Mouse (Mus musculus) Muller cell, postnatal 12 days (primary cell): ENCODE measurements around the gene Dock11.

Experiments
- DNase-seq: peaks from one replicate; pipeline ENCODE4 v3.0.0-alpha.2; 2015; ENCODE audit errors: inconsistent ontology term

Dock11 gene

GRCm38 (mm10) chrX:35888087-35888895 is at the start of gene Dock11:
TSS of gene Dock11 (plus strand) at chrX:35888832.
- peak; percentile 75 for DNase-seq

- DNase-seq: no peak
These were observed 8.9 kb upstream of the Dock11 start for GRCm38 (mm10) chrX:35879703-35880102.

- peak; percentile 29 for DNase-seq
These were observed 540 bp downstream of the Dock11 start for GRCm38 (mm10) chrX:35888945-35889799.

GRCm38 (mm10) chrX:35889800-35890106 is 1.1 kb downstream of the Dock11 start:
- DNase-seq: no peak

GRCm38 (mm10) chrX:35891534-35892125 is 3.0 kb downstream of the Dock11 start:
- DNase-seq: no peak

GRCm38 (mm10) chrX:35892377-35892776 is 3.7 kb downstream of the Dock11 start:
- DNase-seq: no peak

- DNase-seq: no peak
These were observed 9.2 kb downstream of the Dock11 start for GRCm38 (mm10) chrX:35897648-35898500.

GRCm38 (mm10) chrX:35898501-35898766 is 9.8 kb downstream of the Dock11 start:
- no peak for DNase-seq

- no peak for DNase-seq
These were observed 15.7 kb downstream of the Dock11 start for GRCm38 (mm10) chrX:35904352-35904751.

- DNase-seq: no peak
These were observed 18.2 kb downstream of the Dock11 start for GRCm38 (mm10) chrX:35906696-35907330.

GRCm38 (mm10) chrX:35919558-35919957 is 30.9 kb downstream of the Dock11 start:
- no peak for DNase-seq

- DNase-seq: no peak
These were observed 31.5 kb downstream of the Dock11 start for GRCm38 (mm10) chrX:35920096-35920607.

GRCm38 (mm10) chrX:35921922-35922321 is 33.3 kb downstream of the Dock11 start:
- no peak for DNase-seq

- DNase-seq: no peak
These were observed 36.2 kb downstream of the Dock11 start for GRCm38 (mm10) chrX:35924705-35925264.

GRCm38 (mm10) chrX:35930094-35930933 is 41.7 kb downstream of the Dock11 start:
- no peak for DNase-seq

- no peak for DNase-seq
These were observed 42.3 kb downstream of the Dock11 start for GRCm38 (mm10) chrX:35930934-35931406.

- no peak for DNase-seq
These were observed 43.3 kb downstream of the Dock11 start for GRCm38 (mm10) chrX:35931945-35932344.

- no peak for DNase-seq
These were observed 44.3 kb downstream of the Dock11 start for GRCm38 (mm10) chrX:35932952-35933351.

- no peak for DNase-seq
These were observed 49.5 kb downstream of the Dock11 start for GRCm38 (mm10) chrX:35938112-35938511.

- no peak for DNase-seq
These were observed 57.8 kb downstream of the Dock11 start for GRCm38 (mm10) chrX:35946394-35946793.
